ENCODE assay signal across 11 mouse cellular contexts in the genomic region with DNA sequence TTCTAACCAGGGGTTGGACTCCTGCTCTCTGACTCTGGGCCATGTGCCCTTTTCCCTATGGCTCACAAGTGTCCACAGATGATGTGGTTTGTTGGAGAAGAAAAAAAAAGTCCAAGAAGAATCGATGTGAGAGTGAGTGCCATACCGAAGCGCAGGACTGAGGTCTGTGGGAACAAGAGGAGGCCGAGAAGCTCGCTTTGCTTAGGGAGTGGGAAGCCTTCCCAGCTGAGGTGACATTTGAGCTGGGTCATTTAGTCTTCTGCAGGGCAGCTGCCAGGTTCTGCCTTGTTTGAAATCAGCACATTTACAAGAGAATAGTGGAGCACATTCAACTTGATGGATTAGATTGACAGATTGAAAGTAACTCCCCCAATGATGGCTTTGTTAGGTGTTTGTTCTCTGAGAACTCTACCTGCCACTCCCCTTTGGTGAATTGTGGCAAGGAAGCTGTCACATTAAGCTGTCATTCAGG. TPM values are rescaled to one million over a fixed set of nuclear protein-coding genes. Genes with fewer than 3 reads are reported as not detected.
A peak's percentile ranks its signal among the peaks of the same experiment; 100 is the strongest.
DNase-seq lines count a peak whose midpoint lies in the region; ATAC-seq and TF ChIP-seq lines count a peak whose summit lies in the region.
"Had no signal": no experiment of that assay in that cellular context is flagged by ENCODE, and none has a peak within 500 bp of the region (broad histone marks: within the 10 kb centered on the region; RNA-seq: fewer than 3 reads in every experiment).

No protein-coding gene starts in this region.

- DNase-seq in stomach, postnatal 0 days (ENCODE audit: low spot score), result no peak
- DNase-seq in urinary bladder, postnatal 4 days (ENCODE audit: low spot score in 2 of 2), result no peak
- DNase-seq in lung, adult 2 months, result no peak
- no peak for DNase-seq in cerebellum, adult 2 months
- no peak for DNase-seq in adrenal gland, postnatal 14 days
- DNase-seq: heart, postnatal 14 days; thymus, postnatal 4 days had no signal

- no peaks in the 10 kb centered on the region for H3K36me3 ChIP-seq in stomach, embryonic 15.5 days
- H3K36me3 ChIP-seq in stomach, postnatal 0 days (ENCODE audit: control insufficient read depth, insufficient read depth, low read length), result no peaks in the 10 kb centered on the region
- no peaks in the 10 kb centered on the region for H3K36me3 ChIP-seq in forebrain, embryonic 12.5 days (replicated peaks)
- H3K36me3 ChIP-seq in intestine, embryonic 16.5 days (ENCODE audit: control insufficient read depth, insufficient read depth, low read length), result no peaks in the 10 kb centered on the region
- H3K36me3 ChIP-seq: lung, embryonic 15.5 days had no signal

- peak overlapping the region; percentile 44 for H3K27ac ChIP-seq in stomach, embryonic 15.5 days
- no peak overlapping the region for H3K27ac ChIP-seq in stomach, postnatal 0 days (replicated peaks)
- peak overlapping the region; percentile 61 for H3K27ac ChIP-seq in forebrain, embryonic 12.5 days
- H3K27ac ChIP-seq in intestine, embryonic 16.5 days (ENCODE audit: low read length), result no peak overlapping the region; the same call in 1 of the 2 replicates
- H3K27ac ChIP-seq in cerebellum, adult 2 months (ENCODE audit: insufficient read depth, low read length), result no peak overlapping the region
- H3K27ac ChIP-seq: lung, embryonic 15.5 days had no signal

- H3K4me3 ChIP-seq in stomach, embryonic 15.5 days (replicated peaks), result no peak overlapping the region
- no peak overlapping the region for H3K4me3 ChIP-seq in stomach, postnatal 0 days (ENCODE audit: low read depth, low read length)
- H3K4me3 ChIP-seq in forebrain, embryonic 12.5 days (replicated peaks), result no peak overlapping the region
- H3K4me3 ChIP-seq in intestine, embryonic 16.5 days (ENCODE audit: low read length), result no peak overlapping the region
- no peak overlapping the region for H3K4me3 ChIP-seq in lung, adult 2 months (replicated peaks; ENCODE audit: extremely low read depth, low read depth, low read length)
- H3K4me3 ChIP-seq in cerebellum, adult 2 months (replicated peaks; ENCODE audit: insufficient read depth, low read depth, low read length), result no peak overlapping the region
- H3K4me3 ChIP-seq: lung, embryonic 15.5 days had no signal

- no peak overlapping the region for H3K9ac ChIP-seq in stomach, embryonic 15.5 days
- H3K9ac ChIP-seq in stomach, postnatal 0 days (ENCODE audit: low read length), result no peak overlapping the region
- no peak overlapping the region for H3K9ac ChIP-seq in forebrain, embryonic 12.5 days
- no peak overlapping the region for H3K9ac ChIP-seq in intestine, embryonic 16.5 days (ENCODE audit: low read depth, low read length)
- H3K9ac ChIP-seq: lung, embryonic 15.5 days had no signal

- no peak overlapping the region for H3K4me2 ChIP-seq in stomach, embryonic 15.5 days
- no peak overlapping the region for H3K4me2 ChIP-seq in stomach, postnatal 0 days (replicated peaks; ENCODE audit: low read depth)
- H3K4me2 ChIP-seq in forebrain, embryonic 12.5 days, result 0 out of 2 replicates have a peak overlapping the region, but pooled peaks have one; percentile 3
- no peak overlapping the region for H3K4me2 ChIP-seq in intestine, embryonic 16.5 days (ENCODE audit: low read depth, low read length)
- H3K4me2 ChIP-seq: lung, embryonic 15.5 days had no signal

- 0 out of 2 replicates have a peak, but pooled peaks have one; percentile 19 for ATAC-seq in stomach, embryonic 15.5 days (ENCODE audit: insufficient read depth, low FRiP score, low read depth)
- ATAC-seq in stomach, postnatal 0 days (ENCODE audit: low FRiP score, low TSS enrichment), result no peak
- peak; percentile 66 for ATAC-seq in forebrain, embryonic 12.5 days (ENCODE audit: low FRiP score)
- ATAC-seq in intestine, embryonic 16.5 days, result peak; percentile 39; the same call in 1 of the 2 replicates

- H3K4me1 ChIP-seq in stomach, embryonic 15.5 days, result 0 out of 2 replicates have a peak, but pooled peaks cover 3% of the 10 kb centered on the region
- no peaks in the 10 kb centered on the region; the same call in 1 of the 2 replicates for H3K4me1 ChIP-seq in stomach, postnatal 0 days (replicated peaks; ENCODE audit: control insufficient read depth, insufficient read depth)
- peaks cover 37% of the 10 kb centered on the region for H3K4me1 ChIP-seq in forebrain, embryonic 12.5 days
- peaks cover 8% of the 10 kb centered on the region; the same call in 1 of the 2 replicates for H3K4me1 ChIP-seq in intestine, embryonic 16.5 days (ENCODE audit: control insufficient read depth, insufficient read depth, low read length)
- no peaks in the 10 kb centered on the region for H3K4me1 ChIP-seq in lung, adult 2 months (ENCODE audit: control insufficient read depth, insufficient read depth, low read length)
- H3K4me1 ChIP-seq in cerebellum, adult 2 months (ENCODE audit: control insufficient read depth, insufficient read depth, low read length), result peaks cover 14% of the 10 kb centered on the region
- H3K4me1 ChIP-seq: lung, embryonic 15.5 days had no signal

- TF ChIP-seq EP300 in stomach, postnatal 0 days (optimal IDR thresholded peaks at IDR 0.05), result no peak

- TF ChIP-seq POLR2A in lung, adult 2 months (IDR thresholded peaks at IDR 0.05; ENCODE audit: borderline replicate concordance, extremely low read depth, low read depth, low read length), result no peak
- no peak for TF ChIP-seq POLR2A in cerebellum, adult 2 months (IDR thresholded peaks at IDR 0.05; ENCODE audit: borderline replicate concordance, insufficient read depth, low read length)

- no peaks in the 10 kb centered on the region for H3K9me3 ChIP-seq in stomach, embryonic 15.5 days
- H3K9me3 ChIP-seq in stomach, postnatal 0 days (ENCODE audit: control insufficient read depth, low read length), result no peaks in the 10 kb centered on the region
- H3K9me3 ChIP-seq in forebrain, embryonic 12.5 days, result no peaks in the 10 kb centered on the region
- H3K9me3 ChIP-seq in intestine, embryonic 16.5 days (ENCODE audit: control insufficient read depth, low read length), result no peaks in the 10 kb centered on the region
- H3K9me3 ChIP-seq: lung, embryonic 15.5 days had no signal

- TF ChIP-seq CTCF in stomach, postnatal 0 days (IDR thresholded peaks at IDR 0.05; ENCODE audit: low read depth), result no peak
- TF ChIP-seq CTCF in lung, adult 2 months (IDR thresholded peaks at IDR 0.05; ENCODE audit: insufficient read depth, low read length), result no peak
- TF ChIP-seq CTCF in cerebellum, adult 2 months (IDR thresholded peaks at IDR 0.05; ENCODE audit: borderline replicate concordance, insufficient read depth, low read depth, low read length), result no peak

- WGBS in stomach, embryonic 15.5 days, result 46% methylated on average over 5 of the region's 5 CpGs
- 50% methylated on average over 5 of the region's 5 CpGs for WGBS in stomach, postnatal 0 days
- WGBS in forebrain, embryonic 12.5 days, result under 1% methylated on average over 5 of the region's 5 CpGs
- WGBS in intestine, embryonic 16.5 days, result 50% methylated on average over 5 of the region's 5 CpGs
- 64% methylated on average over 5 of the region's 5 CpGs for WGBS in lung, adult 2 months
- WGBS in cerebellum, adult 2 months, result 54% methylated on average over 5 of the region's 5 CpGs

- no peaks in the 10 kb centered on the region for H3K27me3 ChIP-seq in stomach, embryonic 15.5 days (replicated peaks)
- H3K27me3 ChIP-seq in stomach, postnatal 0 days (ENCODE audit: control insufficient read depth, insufficient read depth, low read length), result no peaks in the 10 kb centered on the region
- peaks cover 53% of the 10 kb centered on the region for H3K27me3 ChIP-seq in forebrain, embryonic 12.5 days
- no peaks in the 10 kb centered on the region for H3K27me3 ChIP-seq in intestine, embryonic 16.5 days (replicated peaks; ENCODE audit: control insufficient read depth, insufficient read depth, low read length)
- H3K27me3 ChIP-seq in cerebellum, adult 2 months (ENCODE audit: control insufficient read depth, insufficient read depth, low read length), result no peaks in the 10 kb centered on the region
- H3K27me3 ChIP-seq: lung, embryonic 15.5 days had no signal

RNA-seq across cellular contexts. Expression of gene Lgr4, which starts 24.6 kb away (rescaled TPM):
- polyA plus RNA-seq in stomach, embryonic 15.5 days (2015; fragmentation: Nextera tagmentation; extraction: Ambion mirVana), result 24.4 and 26.0 TPM in 2 replicates
- polyA plus RNA-seq in stomach, postnatal 0 days (2015; fragmentation: Nextera tagmentation; extraction: Ambion mirVana), result 15.0 and 16.0 TPM in 2 replicates
- 7.8 and 8.7 TPM in 2 replicates for polyA plus RNA-seq in forebrain, embryonic 12.5 days (2016; fragmentation: Nextera tagmentation; extraction: Ambion mirVana)
- polyA plus RNA-seq in intestine, embryonic 16.5 days (2015; fragmentation: Nextera tagmentation; extraction: Ambion mirVana), result 18.9 and 19.0 TPM in 2 replicates
- polyA plus RNA-seq in lung, adult 2 months (2012; rRNA removed), result 5.1 and 6.6 TPM in 2 replicates
- 21.6 and 22.3 TPM in 2 replicates for polyA plus RNA-seq in cerebellum, adult 2 months (2012; rRNA removed)
- 109 and 125 TPM in 2 replicates for total RNA-seq in adrenal gland, postnatal 14 days (2021)

RNA-seq across cellular contexts. Expression of gene Lin7c, which starts 51.4 kb away (rescaled TPM):
- 61.9 and 68.6 TPM in 2 replicates for polyA plus RNA-seq in stomach, embryonic 15.5 days (2015; fragmentation: Nextera tagmentation; extraction: Ambion mirVana)
- 36.1 and 38.4 TPM in 2 replicates for polyA plus RNA-seq in stomach, postnatal 0 days (2015; fragmentation: Nextera tagmentation; extraction: Ambion mirVana)
- 152 and 163 TPM in 2 replicates for polyA plus RNA-seq in forebrain, embryonic 12.5 days (2016; fragmentation: Nextera tagmentation; extraction: Ambion mirVana)
- 61.9 and 67.0 TPM in 2 replicates for polyA plus RNA-seq in intestine, embryonic 16.5 days (2015; fragmentation: Nextera tagmentation; extraction: Ambion mirVana)
- 6.3 and 12.5 TPM in 2 replicates for polyA plus RNA-seq in lung, adult 2 months (2012; rRNA removed)
- 35.5 and 41.3 TPM in 2 replicates for polyA plus RNA-seq in cerebellum, adult 2 months (2012; rRNA removed)
- total RNA-seq in adrenal gland, postnatal 14 days (2021), result 72.4 and 77.2 TPM in 2 replicates

Comparison
In these comparisons a context has a peak if more than half of its experiments do, and no peak if none do; other contexts are left out.
1. H3K27ac ChIP-seq: peak in stomach, embryonic 15.5 days (single experiment) and forebrain, embryonic 12.5 days (single experiment); none in stomach, postnatal 0 days (single experiment), intestine, embryonic 16.5 days (single experiment) and cerebellum, adult 2 months (single experiment).